Comparison of ENCODE assay signal across 12 mouse cellular contexts in genomic region chr9:80306853-80307252, GRCm38 (mm10).
DNase-seq lines count a peak whose midpoint lies in the region; ATAC-seq and TF ChIP-seq lines count a peak whose summit lies in the region.
"Had no signal": no experiment of that assay in that cellular context is flagged by ENCODE, and none has a peak within 500 bp of the region (broad histone marks: within the 10 kb centered on the region; RNA-seq: fewer than 3 reads in every experiment).

No protein-coding gene starts in this region.

- H3K9ac ChIP-seq in forebrain, embryonic 16.5 days (replicated peaks; ENCODE audit: low read depth, low read length) = peak overlapping the region; percentile 58

- no peaks in the 10 kb centered on the region; the same call in 1 of the 2 replicates for H3K4me1 ChIP-seq in forebrain, embryonic 16.5 days (replicated peaks; ENCODE audit: control insufficient read depth, insufficient read depth, low read length)
- H3K4me1 ChIP-seq: megakaryocyte, embryonic 14.5 days had no signal

- H3K36me3 ChIP-seq in forebrain, embryonic 16.5 days (ENCODE audit: control insufficient read depth, insufficient read depth) = no peaks in the 10 kb centered on the region

- H3K9me3 ChIP-seq in forebrain, embryonic 16.5 days (ENCODE audit: control insufficient read depth, low read length) = no peaks in the 10 kb centered on the region
- H3K9me3 ChIP-seq: megakaryocyte, embryonic 14.5 days had no signal

- no peak for DNase-seq in left cerebral cortex, adult 2 months (ENCODE audit: extremely low spot score in 1 of 2, low spot score in 2 of 2)
- no peak for DNase-seq in left cerebral cortex, adult 11 months (ENCODE audit: low spot score)
- DNase-seq in layer of hippocampus, postnatal 14 days (ENCODE audit: low spot score in 2 of 2) = peak; percentile 34 to 48
- DNase-seq in retina, embryonic 14.5 days (ENCODE audit: low spot score) = peak; percentile 33
- DNase-seq in spleen, postnatal 10 days (ENCODE audit: low spot score in 2 of 2) = no peak
- DNase-seq in urinary bladder, postnatal 36 days (ENCODE audit: low spot score in 2 of 2) = no peak
- no peak for DNase-seq in MN1 (ENCODE audit: low spot score)
- DNase-seq: gastrocnemius, postnatal 10 days; kidney, adult 18-20 months had no signal

- WGBS in forebrain, embryonic 16.5 days = 20% methylated on average over 11 of the region's 11 CpGs

- no peak overlapping the region for H3K27ac ChIP-seq in left cerebral cortex, adult 2 months
- H3K27ac ChIP-seq in forebrain, embryonic 16.5 days (ENCODE audit: low read length) = peak overlapping the region; percentile 67
- H3K27ac ChIP-seq: stomach, postnatal 0 days had no signal

- peak; percentile 85 for ATAC-seq in forebrain, embryonic 16.5 days

- no peak for TF ChIP-seq CTCF in left cerebral cortex, adult 2 months (IDR thresholded peaks at IDR 0.05)

- intact Hi-C loops in left cerebral cortex, adult 2 months (cut with DNase I) = no loop called here

- peak overlapping the region; percentile 30; the same call in 1 of the 2 replicates for H3K4me3 ChIP-seq in left cerebral cortex, adult 2 months
- H3K4me3 ChIP-seq in forebrain, embryonic 16.5 days (replicated peaks; ENCODE audit: low read length) = peak overlapping the region; percentile 35

- H3K4me2 ChIP-seq in forebrain, embryonic 16.5 days (ENCODE audit: low read length) = peak overlapping the region; percentile 47

- no peaks in the 10 kb centered on the region for H3K27me3 ChIP-seq in forebrain, embryonic 16.5 days (replicated peaks; ENCODE audit: control insufficient read depth, insufficient read depth, low read length)
- H3K27me3 ChIP-seq: megakaryocyte, embryonic 14.5 days had no signal

Comparison
In these comparisons a context has a peak if more than half of its experiments do, and no peak if none do; other contexts are left out.
1. DNase-seq: peak in layer of hippocampus, postnatal 14 days (2 of 2) and retina, embryonic 14.5 days (single experiment); none in left cerebral cortex, adult 2 months (0 of 2), left cerebral cortex, adult 11 months (single experiment), spleen, postnatal 10 days (0 of 2), urinary bladder, postnatal 36 days (0 of 2) and MN1 (single experiment).